Mouse (Mus musculus) lung, adult 2 months (tissue): Measurements from ENCODE around the gene Pcca.

Source experiments
- CTCF ChIP-seq: fragments of 200-500 bp; IDR thresholded peaks from 2 replicates; pipeline ENCODE4 v1.5.1; 2011; ENCODE audit warnings: mild to moderate bottlenecking, low read length, control low read depth; ENCODE audit not compliant: insufficient read depth
- POLR2A ChIP-seq: fragments of 200-500 bp; IDR thresholded peaks from 2 replicates; pipeline ENCODE4 v1.6.1; 2011; ENCODE audit warnings: low read depth, mild to moderate bottlenecking, control low read depth, low read length, borderline replicate concordance; ENCODE audit errors: extremely low read depth

DNA sequence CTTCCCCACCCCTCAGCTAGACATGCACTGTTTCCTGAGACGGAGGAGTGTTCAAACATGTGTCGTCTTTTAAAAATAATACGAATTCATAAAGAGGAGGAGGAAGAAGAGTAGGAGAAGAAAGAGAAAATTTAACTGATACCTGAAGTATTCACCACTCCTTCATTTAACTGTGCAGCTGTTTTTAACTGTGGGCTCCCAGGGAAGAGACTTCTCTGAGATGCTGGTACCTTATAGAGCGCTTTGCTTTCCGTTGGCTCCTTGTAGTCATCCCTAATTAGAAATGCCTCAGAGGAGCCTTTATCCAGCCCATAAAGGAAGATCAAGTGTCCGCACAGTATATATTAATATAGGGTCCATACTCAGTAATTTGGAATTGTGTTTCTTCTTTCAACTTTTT, 42.6 kb upstream of the Pcca start:
- TF ChIP-seq CTCF = no peak
- TF ChIP-seq POLR2A = no peak
